Mouse (Mus musculus) spleen, embryonic (tissue): ENCODE measurements around the gene Pank3.

Experiments used
- CTCF ChIA-PET: fragments of 350-600 bp; sonication (Branson Sonifier 250); formaldehyde crosslinking; loops from one replicate; lab custom pipeline; 2022; lab: Charles Lee

The Pank3 gene

GRCm38 (mm10) chr11:35769188-35769745 lies at the start of gene Pank3:
Gene Pank3, plus strand, starts transcription at chr11:35769484.
- CTCF ChIA-PET = interaction anchor here (0.6 kb wide), 1 partner anchor 1712 kb away, joined by 5 read pairs; no protein-coding TSS in a partner anchor

GRCm38 (mm10) chr11:35723876-35724275 lies 45.4 kb upstream of the Pank3 start:
- CTCF ChIA-PET = no interaction called here

GRCm38 (mm10) chr11:35726341-35726846 lies 42.9 kb upstream of the Pank3 start:
- CTCF ChIA-PET = no interaction called here

GRCm38 (mm10) chr11:35728200-35728599 lies 41.1 kb upstream of the Pank3 start:
- CTCF ChIA-PET = no interaction called here

- CTCF ChIA-PET = no interaction called here
Measured at GRCm38 (mm10) chr11:35729186-35729585, 40.1 kb upstream of the Pank3 start.

GRCm38 (mm10) chr11:35732366-35732765 lies 36.9 kb upstream of the Pank3 start:
- CTCF ChIA-PET = no interaction called here

GRCm38 (mm10) chr11:35736817-35737216 lies 32.5 kb upstream of the Pank3 start:
- CTCF ChIA-PET = no interaction called here

- CTCF ChIA-PET = no interaction called here
Measured at GRCm38 (mm10) chr11:35737262-35737661, 32.0 kb upstream of the Pank3 start.

- CTCF ChIA-PET = no interaction called here
Measured at GRCm38 (mm10) chr11:35738102-35738501, 31.2 kb upstream of the Pank3 start.

GRCm38 (mm10) chr11:35743586-35743985 lies 25.7 kb upstream of the Pank3 start:
- CTCF ChIA-PET = no interaction called here

GRCm38 (mm10) chr11:35744571-35744970 lies 24.7 kb upstream of the Pank3 start:
- CTCF ChIA-PET = no interaction called here

GRCm38 (mm10) chr11:35750578-35750977 lies 18.7 kb upstream of the Pank3 start:
- CTCF ChIA-PET = no interaction called here

- CTCF ChIA-PET = no interaction called here
Measured at GRCm38 (mm10) chr11:35754906-35755418, 14.3 kb upstream of the Pank3 start.

- CTCF ChIA-PET = no interaction called here
Measured at GRCm38 (mm10) chr11:35755546-35755945, 13.7 kb upstream of the Pank3 start.

GRCm38 (mm10) chr11:35756411-35757303 lies 12.6 kb upstream of the Pank3 start:
- CTCF ChIA-PET = no interaction called here

- CTCF ChIA-PET = no interaction called here
Measured at GRCm38 (mm10) chr11:35760001-35760626, 9.2 kb upstream of the Pank3 start.

GRCm38 (mm10) chr11:35760627-35761003 lies 8.7 kb upstream of the Pank3 start:
- CTCF ChIA-PET = no interaction called here

GRCm38 (mm10) chr11:35766845-35767244 lies 2.4 kb upstream of the Pank3 start:
- CTCF ChIA-PET = no interaction called here

- CTCF ChIA-PET = interaction anchor here (0.6 kb wide), 1 partner anchor 1713 kb away, joined by 5 read pairs; no protein-coding TSS in a partner anchor
Measured at GRCm38 (mm10) chr11:35769746-35770437, 608 bp downstream of the Pank3 start.

- CTCF ChIA-PET = no interaction called here
Measured at GRCm38 (mm10) chr11:35770741-35771504, 1.6 kb downstream of the Pank3 start.

- CTCF ChIA-PET = no interaction called here
Measured at GRCm38 (mm10) chr11:35775606-35776005, 6.3 kb downstream of the Pank3 start.
